Mouse (Mus musculus): ENCODE results near the gene Gm20918. TPM values are rescaled to one million over a fixed set of nuclear protein-coding genes. Genes with fewer than 3 reads are reported as not detected.
"Not testable (repeated sequence)": the region's sequence is repeated elsewhere in the genome, so short reads cannot be mapped to it uniquely, and the experiment has no call there.

Gene Gm20918
- not detected for total RNA-seq (2021)
- long read RNA-seq, experiment 1 = 0 reads
- long read RNA-seq, experiment 2 = 0 reads

GRCm38 (mm10) chrY:5043637-5044036 is at the start of gene Gm20918:
Gene Gm20918 (plus strand): TSS chrY:5043937.
- DNase-seq = not testable (repeated sequence)

Other genes with a start within 250 kb of the Gm20918 start
- not detected for gene Gm21820, start 205.5 kb downstream of the Gm20918 start, total RNA-seq (2021)

Data from heart, adult 18-20 months (tissue).